Mouse (Mus musculus): ENCODE results near the gene Asap2. TPM values are rescaled to one million over a fixed set of nuclear protein-coding genes. Genes with fewer than 3 reads are reported as not detected.

Gene Asap2
- polyA plus RNA-seq, 1 experiment = 17.5 TPM

GRCm38 (mm10) chr12:21286712-21287650, 296.7 kb downstream of the Asap2 start:
- Histone ChIP-seq H3K4me1 (ENCODE audit: control insufficient read depth, insufficient read depth, low read length) (peaks cover 10% of the 10 kb centered on the region), H3K4me3 (replicated peaks; ENCODE audit: extremely low read depth, low read depth, low read length) (peak overlapping the region; percentile 95)
- TF ChIP-seq CTCF (IDR thresholded peaks at IDR 0.05; ENCODE audit: insufficient read depth, low read length) (no peak), POLR2A (IDR thresholded peaks at IDR 0.05; ENCODE audit: borderline replicate concordance, extremely low read depth, low read depth, low read length) (no peak)
- DNase-seq = peak; percentile 23
- 16% methylated on average over 18 of the region's 18 CpGs for WGBS

GRCm38 (mm10) chr12:21288716-21289395, 298.6 kb downstream of the Asap2 start:
- peak; percentile 64 for DNase-seq
- 72% methylated on average over 3 of the region's 3 CpGs for WGBS
- Histone ChIP-seq H3K4me1 (ENCODE audit: control insufficient read depth, insufficient read depth, low read length) (peaks cover 10% of the 10 kb centered on the region), H3K4me3 (replicated peaks; ENCODE audit: extremely low read depth, low read depth, low read length) (no peak overlapping the region)
- TF ChIP-seq POLR2A (IDR thresholded peaks at IDR 0.05; ENCODE audit: borderline replicate concordance, extremely low read depth, low read depth, low read length) = no peak
- no peak for TF ChIP-seq CTCF (IDR thresholded peaks at IDR 0.05; ENCODE audit: insufficient read depth, low read length)

GRCm38 (mm10) chr12:21289651-21290050, 299.4 kb downstream of the Asap2 start:
- H3K4me1 ChIP-seq (ENCODE audit: control insufficient read depth, insufficient read depth, low read length) = peaks cover 10% of the 10 kb centered on the region
- DNase-seq = peak; percentile 25
- TF ChIP-seq POLR2A (IDR thresholded peaks at IDR 0.05; ENCODE audit: borderline replicate concordance, extremely low read depth, low read depth, low read length) = no peak
- TF ChIP-seq CTCF (IDR thresholded peaks at IDR 0.05; ENCODE audit: insufficient read depth, low read length) = no peak
- H3K4me3 ChIP-seq (replicated peaks; ENCODE audit: extremely low read depth, low read depth, low read length) = no peak overlapping the region
- 58% methylated on average over 6 of the region's 6 CpGs for WGBS

GRCm38 (mm10) chr12:21298856-21299255, 308.6 kb downstream of the Asap2 start:
- no peak for TF ChIP-seq CTCF (IDR thresholded peaks at IDR 0.05; ENCODE audit: insufficient read depth, low read length)
- TF ChIP-seq POLR2A (IDR thresholded peaks at IDR 0.05; ENCODE audit: borderline replicate concordance, extremely low read depth, low read depth, low read length) = no peak
- H3K4me1 ChIP-seq (ENCODE audit: control insufficient read depth, insufficient read depth, low read length) = no peaks in the 10 kb centered on the region
- no peak overlapping the region for H3K4me3 ChIP-seq (replicated peaks; ENCODE audit: extremely low read depth, low read depth, low read length)
- 91% methylated on average over 11 of the region's 11 CpGs for WGBS
- DNase-seq = no peak

GRCm38 (mm10) chr12:21301324-21301723, 311.1 kb downstream of the Asap2 start:
- DNase-seq = no peak
- WGBS = 81% methylated on average over 7 of the region's 7 CpGs
- Histone ChIP-seq H3K4me1 (ENCODE audit: control insufficient read depth, insufficient read depth, low read length) (no peaks in the 10 kb centered on the region), H3K4me3 (replicated peaks; ENCODE audit: extremely low read depth, low read depth, low read length) (no peak overlapping the region)
- TF ChIP-seq POLR2A (IDR thresholded peaks at IDR 0.05; ENCODE audit: borderline replicate concordance, extremely low read depth, low read depth, low read length) (no peak), CTCF (IDR thresholded peaks at IDR 0.05; ENCODE audit: insufficient read depth, low read length) (no peak)

- H3K4me1 ChIP-seq (ENCODE audit: control insufficient read depth, insufficient read depth, low read length) = no peaks in the 10 kb centered on the region
- no peak overlapping the region for H3K4me3 ChIP-seq (replicated peaks; ENCODE audit: extremely low read depth, low read depth, low read length)
- no peak for TF ChIP-seq CTCF (IDR thresholded peaks at IDR 0.05; ENCODE audit: insufficient read depth, low read length)
- TF ChIP-seq POLR2A (IDR thresholded peaks at IDR 0.05; ENCODE audit: borderline replicate concordance, extremely low read depth, low read depth, low read length) = no peak
- no peak for DNase-seq
- 45% methylated on average over 8 of the region's 8 CpGs for WGBS
These were observed 311.7 kb downstream of the Asap2 start for GRCm38 (mm10) chr12:21301932-21302331.

GRCm38 (mm10) chr12:21302361-21302783, 312.1 kb downstream of the Asap2 start:
- Histone ChIP-seq H3K4me1 (ENCODE audit: control insufficient read depth, insufficient read depth, low read length) (no peaks in the 10 kb centered on the region), H3K4me3 (replicated peaks; ENCODE audit: extremely low read depth, low read depth, low read length) (no peak overlapping the region)
- no peak for DNase-seq
- 80% methylated on average over 5 of the region's 5 CpGs for WGBS
- no peak for TF ChIP-seq POLR2A (IDR thresholded peaks at IDR 0.05; ENCODE audit: borderline replicate concordance, extremely low read depth, low read depth, low read length)
- TF ChIP-seq CTCF (IDR thresholded peaks at IDR 0.05; ENCODE audit: insufficient read depth, low read length) = no peak

GRCm38 (mm10) chr12:21305741-21306140, 315.5 kb downstream of the Asap2 start:
- 88% methylated on average over 4 of the region's 4 CpGs for WGBS
- H3K4me1 ChIP-seq (ENCODE audit: control insufficient read depth, insufficient read depth, low read length) = no peaks in the 10 kb centered on the region

GRCm38 (mm10) chr12:21306721-21307120, 316.5 kb downstream of the Asap2 start:
- no peak for DNase-seq
- no peak for TF ChIP-seq CTCF (IDR thresholded peaks at IDR 0.05; ENCODE audit: insufficient read depth, low read length)
- no peak for TF ChIP-seq POLR2A (IDR thresholded peaks at IDR 0.05; ENCODE audit: borderline replicate concordance, extremely low read depth, low read depth, low read length)
- 66% methylated on average over 4 of the region's 4 CpGs for WGBS

More at GRCm38 (mm10) chr12:21305741-21306140, 315.5 kb downstream of the Asap2 start:
- no peak for TF ChIP-seq POLR2A (IDR thresholded peaks at IDR 0.05; ENCODE audit: borderline replicate concordance, extremely low read depth, low read depth, low read length)
- no peak for TF ChIP-seq CTCF (IDR thresholded peaks at IDR 0.05; ENCODE audit: insufficient read depth, low read length)
- DNase-seq = no peak
- H3K4me3 ChIP-seq (replicated peaks; ENCODE audit: extremely low read depth, low read depth, low read length) = no peak overlapping the region

More at GRCm38 (mm10) chr12:21306721-21307120, 316.5 kb downstream of the Asap2 start:
- Histone ChIP-seq H3K4me1 (ENCODE audit: control insufficient read depth, insufficient read depth, low read length) (no peaks in the 10 kb centered on the region), H3K4me3 (replicated peaks; ENCODE audit: extremely low read depth, low read depth, low read length) (no peak overlapping the region)

All from lung, adult 2 months (tissue).